Mouse (Mus musculus): ENCODE data around the gene Tbk1. TPM values are rescaled to one million over a fixed set of nuclear protein-coding genes. Genes with fewer than 3 reads are reported as not detected.

Gene Tbk1
- polyA plus RNA-seq, 2 experiments: 13.6 to 17.1 TPM

DNA sequence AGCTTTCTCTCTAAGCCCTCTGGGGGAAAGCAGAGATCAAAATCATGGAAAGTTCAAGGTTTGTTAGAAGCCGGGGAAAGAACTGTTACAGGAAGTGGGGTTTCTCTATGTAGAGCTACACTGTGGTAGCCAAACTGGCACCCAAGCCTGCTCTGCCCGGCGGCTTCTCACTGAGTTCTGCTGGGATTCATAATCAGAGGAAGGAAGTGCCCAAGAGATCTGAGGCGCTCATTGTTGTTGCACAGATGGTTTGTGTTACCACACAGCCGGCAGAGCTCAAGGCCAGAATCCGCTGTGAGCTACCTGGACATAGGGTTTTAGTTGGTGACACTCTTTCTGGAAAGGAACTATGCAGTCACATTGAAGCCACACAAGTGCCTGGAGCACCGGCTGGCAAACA, 88.6 kb downstream of the Tbk1 start:
- Histone ChIP-seq H3K36me3 (replicated peaks; ENCODE audit: control insufficient read depth, insufficient read depth, low read depth) (no peaks in the 10 kb centered on the region), H3K4me1 (replicated peaks; ENCODE audit: control insufficient read depth in 2 of 2, insufficient read depth in 2 of 2, low read length in 1 of 2) (peaks cover 16 to 42% of the 10 kb centered on the region in 2 experiments), H3K9ac (replicated peaks) (no peak overlapping the region), H3K27me3 (ENCODE audit: control insufficient read depth, insufficient read depth, low read length) (no peaks in the 10 kb centered on the region), H3K4me2 (ENCODE audit: low read depth) (peak overlapping the region; percentile 3), H3K27ac (no peak overlapping the region), H3K9me3 (ENCODE audit: control insufficient read depth, low read length) (no peaks in the 10 kb centered on the region), H3K4me3 (ENCODE audit: insufficient read depth in 1 of 2, low read depth in 2 of 2, low read length in 2 of 2) (no peak overlapping the region)
- no peak for ATAC-seq (ENCODE audit: insufficient read depth)
- 25% methylated on average over 7 of the region's 7 CpGs for WGBS (ENCODE audit: insufficient replicate concordance)
- no peak for DNase-seq (ENCODE audit: low read depth in 3 of 3, low spot score in 3 of 3)
- TF ChIP-seq EP300 (IDR thresholded peaks at IDR 0.05; ENCODE audit: low read depth) (no peak), CTCF (IDR thresholded peaks at IDR 0.05; ENCODE audit: low read depth) (no peak)

DNA sequence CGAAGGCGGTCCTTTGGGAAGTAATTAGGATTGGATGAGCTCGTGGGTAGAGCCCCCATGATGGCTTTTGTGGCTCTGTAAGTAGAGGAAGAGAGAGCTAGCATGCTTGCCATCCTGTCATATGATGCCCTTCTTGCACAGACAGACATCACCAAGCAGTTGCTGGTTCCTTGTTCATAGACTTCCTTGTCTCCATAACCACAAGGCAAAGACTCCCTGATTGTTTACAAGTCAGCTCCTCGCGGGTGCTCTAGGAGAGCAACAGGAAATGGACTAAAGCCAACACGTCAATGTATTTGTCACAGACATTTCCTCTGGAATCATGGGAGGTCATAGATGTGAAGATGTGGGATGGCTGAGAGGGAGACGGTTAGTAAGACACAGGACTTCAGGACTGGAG, 90.0 kb downstream of the Tbk1 start:
- Histone ChIP-seq H3K27me3 (ENCODE audit: control insufficient read depth, insufficient read depth, low read length) (no peaks in the 10 kb centered on the region), H3K4me1 (replicated peaks; ENCODE audit: control insufficient read depth in 2 of 2, insufficient read depth in 2 of 2, low read length in 1 of 2) (peaks cover 27 to 51% of the 10 kb centered on the region in 2 experiments)

More for the DNA sequence above, 90.0 kb downstream of the Tbk1 start:
- DNase-seq (ENCODE audit: low read depth in 3 of 3, low spot score in 3 of 3): no peak
- no peaks in the 10 kb centered on the region for H3K36me3 ChIP-seq (replicated peaks; ENCODE audit: control insufficient read depth, insufficient read depth, low read depth)
- no peak overlapping the region for H3K4me3 ChIP-seq (ENCODE audit: insufficient read depth in 1 of 2, low read depth in 2 of 2, low read length in 2 of 2)
- TF ChIP-seq CTCF (IDR thresholded peaks at IDR 0.05; ENCODE audit: low read depth) (no peak), EP300 (IDR thresholded peaks at IDR 0.05; ENCODE audit: low read depth) (no peak)
- 36% methylated on average over 7 of the region's 7 CpGs for WGBS (ENCODE audit: insufficient replicate concordance)
- no peaks in the 10 kb centered on the region for H3K9me3 ChIP-seq (ENCODE audit: control insufficient read depth, low read length)
- H3K27ac ChIP-seq: no peak overlapping the region
- no peak overlapping the region for H3K4me2 ChIP-seq (ENCODE audit: low read depth)
- ATAC-seq (ENCODE audit: insufficient read depth): no peak
- H3K9ac ChIP-seq (replicated peaks): no peak overlapping the region

Small RNA genes within 50 kb of the gene (microRNA-seq; reads per million reads assigned to microRNA genes)
- gene Gm24330: not detected

Other genes with a start within 250 kb of the Tbk1 start
- gene Tbc1d30, start 235.5 kb downstream of the Tbk1 start, polyA plus RNA-seq (2012; rRNA removed): 0.23 and 0.26 TPM in 2 replicates
- gene Tbc1d30, start 235.5 kb downstream of the Tbk1 start, polyA plus RNA-seq (2014; fragmentation: Nextera tagmentation; extraction: Ambion mirVana): 0.11 and 0.25 TPM in 2 replicates
- gene Gns, start 221.7 kb downstream of the Tbk1 start, polyA plus RNA-seq (2012; rRNA removed): 6.5 and 7.3 TPM in 2 replicates
- 12.2 and 14.2 TPM in 2 replicates for gene Gns, start 221.7 kb downstream of the Tbk1 start, polyA plus RNA-seq (2014; fragmentation: Nextera tagmentation; extraction: Ambion mirVana)
- 5.7 and 8.6 TPM in 2 replicates for gene Rassf3, start 110.4 kb downstream of the Tbk1 start, polyA plus RNA-seq (2012; rRNA removed)
- gene Rassf3, start 110.4 kb downstream of the Tbk1 start, polyA plus RNA-seq (2014; fragmentation: Nextera tagmentation; extraction: Ambion mirVana): 7.9 and 10.8 TPM in 2 replicates
- gene Xpot, start 39.5 kb upstream of the Tbk1 start, polyA plus RNA-seq (2012; rRNA removed): 40.3 and 47.4 TPM in 2 replicates
- gene Xpot, start 39.5 kb upstream of the Tbk1 start, polyA plus RNA-seq (2014; fragmentation: Nextera tagmentation; extraction: Ambion mirVana): 26.2 and 31.4 TPM in 2 replicates
- gene D930020B18Rik, start 54.8 kb upstream of the Tbk1 start, polyA plus RNA-seq (2012; rRNA removed): not detected in 2 replicates
- gene D930020B18Rik, start 54.8 kb upstream of the Tbk1 start, polyA plus RNA-seq (2014; fragmentation: Nextera tagmentation; extraction: Ambion mirVana): 0.04 TPM in 1 of 2 replicates, not detected in the other
- 1.9 and 2.3 TPM in 2 replicates for gene BC048403, start 153.2 kb upstream of the Tbk1 start, polyA plus RNA-seq (2012; rRNA removed)
- gene BC048403, start 153.2 kb upstream of the Tbk1 start, polyA plus RNA-seq (2014; fragmentation: Nextera tagmentation; extraction: Ambion mirVana): 1.8 TPM in 2 replicates